In genomic region chr13:51853301-51854243, GRCm38 (mm10) we compare ENCODE assay signal across 8 mouse cellular contexts. TPM values are rescaled to one million over a fixed set of nuclear protein-coding genes. Genes with fewer than 3 reads are reported as not detected.
DNase-seq lines count a peak whose midpoint lies in the region; ATAC-seq and TF ChIP-seq lines count a peak whose summit lies in the region.

No protein-coding gene starts in this region.

- TF ChIP-seq CTCF in midbrain, postnatal 0 days (IDR thresholded peaks at IDR 0.05), result no peak

- H3K4me2 ChIP-seq in intestine, embryonic 16.5 days (ENCODE audit: low read depth, low read length), result peak overlapping the region; percentile 36
- no peak overlapping the region for H3K4me2 ChIP-seq in midbrain, postnatal 0 days (ENCODE audit: low read depth, low read length, poor library complexity, severe bottlenecking)

- peak overlapping the region; percentile 20; the same call in 1 of the 2 replicates for H3K9ac ChIP-seq in intestine, embryonic 16.5 days (ENCODE audit: low read depth, low read length)
- no peak overlapping the region for H3K9ac ChIP-seq in midbrain, postnatal 0 days (replicated peaks; ENCODE audit: low read length, poor library complexity, severe bottlenecking)

- H3K36me3 ChIP-seq in intestine, embryonic 16.5 days (ENCODE audit: control insufficient read depth, insufficient read depth, low read length), result no peaks in the 10 kb centered on the region
- no peaks in the 10 kb centered on the region for H3K36me3 ChIP-seq in midbrain, postnatal 0 days (ENCODE audit: insufficient read depth, low read length)

- H3K27me3 ChIP-seq in intestine, embryonic 16.5 days (replicated peaks; ENCODE audit: control insufficient read depth, insufficient read depth, low read length), result no peaks in the 10 kb centered on the region
- no peaks in the 10 kb centered on the region for H3K27me3 ChIP-seq in midbrain, postnatal 0 days (ENCODE audit: insufficient read depth, low read length)

- peak; percentile 81 for ATAC-seq in intestine, embryonic 16.5 days
- peak; percentile 50 for ATAC-seq in midbrain, postnatal 0 days (ENCODE audit: low FRiP score)
- no peak for ATAC-seq in frontal cortex, adult (ENCODE audit: low TSS enrichment)

- WGBS in intestine, embryonic 16.5 days, result 24% methylated on average over 16 of the region's 16 CpGs
- WGBS in midbrain, postnatal 0 days, result 18% methylated on average over 16 of the region's 16 CpGs

- peak; percentile 94 for DNase-seq in heart, adult 11 months
- DNase-seq in heart, postnatal 25 days (ENCODE audit: low spot score), result no peak
- peak; percentile 74 for DNase-seq in adrenal gland, postnatal 10 days
- no peak for DNase-seq in midbrain, postnatal 0 days (ENCODE audit: low spot score)
- no peak for DNase-seq in frontal cortex, postnatal 25 days (ENCODE audit: low spot score in 2 of 2)
- DNase-seq in T-cell, adult 2 months (ENCODE audit: low spot score), result no peak

- no peak overlapping the region for H3K4me3 ChIP-seq in intestine, embryonic 16.5 days (ENCODE audit: low read length)
- no peak overlapping the region for H3K4me3 ChIP-seq in midbrain, postnatal 0 days (ENCODE audit: low read depth, low read length)

- intact Hi-C loops in heart, postnatal 25 days (cut with DNase I), result loop anchor here (2.0 kb wide), 1 partner anchor 13 kb away; no protein-coding TSS in a partner anchor

- 0 out of 2 replicates have a peak overlapping the region, but pooled peaks have one; percentile 5 for H3K27ac ChIP-seq in intestine, embryonic 16.5 days (ENCODE audit: low read length)
- no peak overlapping the region; the same call in 1 of the 2 replicates for H3K27ac ChIP-seq in midbrain, postnatal 0 days (ENCODE audit: low read depth, low read length)

- H3K9me3 ChIP-seq in intestine, embryonic 16.5 days (ENCODE audit: control insufficient read depth, low read length), result no peaks in the 10 kb centered on the region
- H3K9me3 ChIP-seq in midbrain, postnatal 0 days (ENCODE audit: low read length), result no peaks in the 10 kb centered on the region

- H3K4me1 ChIP-seq in intestine, embryonic 16.5 days (ENCODE audit: control insufficient read depth, insufficient read depth, low read length), result peaks cover 37% of the 10 kb centered on the region
- H3K4me1 ChIP-seq in midbrain, postnatal 0 days (ENCODE audit: insufficient read depth, low read length), result peaks cover 10% of the 10 kb centered on the region; the same call in 1 of the 2 replicates

RNA-seq across cellular contexts. Expression of gene Gadd45g, which starts 7.1 kb away (rescaled TPM):
- 10 to 100 TPM; 11.6 to 21.6 TPM for total RNA-seq in heart, postnatal 25 days (2021)
- 10 to 100 TPM; 28.4 to 87.1 TPM for total RNA-seq in adrenal gland, postnatal 10 days (2021)
- 36.4 and 40.8 TPM in 2 replicates for polyA plus RNA-seq in intestine, embryonic 16.5 days (2015; fragmentation: Nextera tagmentation; extraction: Ambion mirVana)
- 7.3 and 10.3 TPM in 2 replicates for total RNA-seq in midbrain, postnatal 0 days (2014; rRNA removed)
- 20.4 and 23.3 TPM in 2 replicates for polyA plus RNA-seq in midbrain, postnatal 0 days (2015; fragmentation: Nextera tagmentation; extraction: Ambion mirVana)

Comparison
In these comparisons a context has a peak if more than half of its experiments do, and no peak if none do; other contexts are left out.
1. DNase-seq: peak in heart, adult 11 months (single experiment) and adrenal gland, postnatal 10 days (single experiment); none in heart, postnatal 25 days (single experiment), midbrain, postnatal 0 days (single experiment), frontal cortex, postnatal 25 days (0 of 2) and T-cell, adult 2 months (single experiment).